Mouse (Mus musculus) CD4-positive, CD25-positive, alpha-beta regulatory T cell, adult 2 months (primary cell): Measurements from ENCODE around the gene Helq.

Source experiments
- DNase-seq: peaks from one replicate; pipeline ENCODE4 v3.0.0-alpha.2; 2012; ENCODE audit warnings: low read depth, low spot score

The Helq gene

DNA sequence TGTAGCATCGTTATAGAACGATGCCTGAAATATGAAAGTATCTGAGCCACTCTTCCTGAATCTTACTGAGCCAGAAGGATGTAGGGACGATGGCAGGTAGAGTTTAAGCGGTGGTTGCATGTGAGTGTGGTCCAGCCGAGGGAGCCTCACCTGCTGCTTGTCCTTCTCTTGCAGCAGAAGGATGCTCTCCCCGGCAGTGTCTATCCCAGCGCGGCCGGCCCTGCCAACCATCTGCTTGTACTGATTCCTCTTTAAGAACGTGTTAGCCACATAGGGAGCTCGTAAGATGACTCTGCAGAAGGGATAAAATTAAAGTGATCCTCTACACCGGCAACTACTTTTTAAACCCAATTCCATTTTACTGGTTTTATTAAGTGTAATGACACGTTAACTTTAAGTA, 19.4 kb downstream of the Helq start:
- no peak for DNase-seq

DNA sequence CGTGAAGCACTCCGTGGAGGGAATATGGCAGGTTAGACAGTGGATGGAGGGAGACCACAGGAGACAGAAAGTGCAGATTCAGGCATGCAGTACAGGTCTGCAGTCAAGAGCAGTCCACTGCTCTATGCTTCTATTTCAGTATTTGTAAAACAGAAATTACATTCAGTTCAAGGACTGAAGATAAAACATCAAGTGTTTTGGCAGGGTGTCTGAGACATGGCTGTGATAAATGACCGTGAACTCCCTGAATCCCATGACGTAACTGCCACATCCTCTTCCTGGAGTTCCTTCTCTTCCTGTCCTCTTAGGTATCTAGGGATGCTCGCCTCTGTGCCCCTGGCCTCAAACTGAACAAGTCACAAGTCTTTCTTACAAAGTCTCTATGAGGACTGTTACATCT, 21.5 kb downstream of the Helq start:
- no peak for DNase-seq

DNA sequence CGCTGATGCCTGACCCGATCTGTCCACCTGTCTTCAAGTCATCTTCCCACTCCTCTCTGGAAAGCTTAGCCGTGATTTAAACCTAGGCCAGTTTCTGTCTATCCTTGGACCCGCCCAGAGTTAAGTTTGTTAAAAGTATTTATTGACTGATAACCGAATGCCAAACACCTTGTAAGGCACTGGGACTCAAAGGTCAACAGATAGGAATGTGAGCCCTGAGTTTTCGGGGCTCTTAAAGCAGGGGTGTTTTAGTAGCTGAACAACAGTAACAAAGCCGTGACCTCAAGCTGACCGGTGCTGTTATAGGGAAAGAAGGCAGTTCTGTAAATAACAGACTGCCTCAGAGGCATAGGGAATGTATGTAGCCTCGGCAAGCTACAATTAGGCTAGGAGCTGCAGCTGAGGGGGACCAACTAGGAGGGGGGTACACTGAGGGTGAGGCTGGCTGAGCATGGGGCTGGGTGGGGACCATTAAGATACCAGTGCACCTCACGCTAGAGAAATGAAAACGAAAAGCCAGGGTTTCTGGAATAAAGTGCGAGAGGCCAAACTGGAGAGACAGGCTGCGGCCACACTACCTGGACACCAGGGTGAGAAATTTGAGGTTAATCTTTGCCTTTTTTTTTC, 22.5 kb downstream of the Helq start:
- no peak for DNase-seq

DNA sequence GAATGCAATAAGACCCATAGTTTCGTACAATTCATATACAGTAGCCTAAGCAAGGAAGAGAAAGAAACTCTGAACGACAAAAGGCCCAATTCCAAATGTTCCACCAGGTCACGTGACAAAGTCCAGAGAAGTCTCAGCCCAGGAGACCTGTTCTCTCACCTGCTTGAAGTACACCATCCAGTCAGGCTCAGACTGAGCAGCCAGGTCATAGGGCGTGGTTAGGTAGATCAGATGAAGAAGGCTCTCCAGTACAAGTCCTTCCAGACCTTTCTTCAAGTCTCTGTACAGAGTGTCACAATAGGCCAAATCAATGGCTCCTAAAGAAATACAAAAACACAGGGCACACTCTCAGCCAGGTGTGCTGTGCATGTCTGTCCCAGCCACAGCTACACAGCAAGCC, 26.8 kb downstream of the Helq start:
- no peak for DNase-seq

DNA sequence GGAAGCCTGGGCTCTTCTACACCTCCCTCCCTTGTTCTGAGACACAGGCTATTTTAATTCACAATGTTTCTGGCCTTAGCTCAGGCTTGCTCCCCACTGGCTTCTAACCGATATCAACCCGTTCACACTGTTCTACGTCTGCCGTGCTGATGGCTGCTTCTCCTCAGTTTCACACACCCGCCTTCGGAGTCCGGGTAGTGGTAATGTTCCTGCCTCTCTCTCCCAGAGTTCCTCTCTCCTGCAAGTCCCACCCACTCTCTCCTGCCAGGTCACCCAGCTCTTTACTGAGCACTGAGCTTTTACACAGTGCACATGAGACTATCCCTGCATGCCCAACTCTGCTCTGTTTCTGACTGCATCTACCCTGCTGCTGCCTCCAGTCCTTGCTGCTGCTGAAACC, 32.4 kb downstream of the Helq start:
- no peak for DNase-seq

DNA sequence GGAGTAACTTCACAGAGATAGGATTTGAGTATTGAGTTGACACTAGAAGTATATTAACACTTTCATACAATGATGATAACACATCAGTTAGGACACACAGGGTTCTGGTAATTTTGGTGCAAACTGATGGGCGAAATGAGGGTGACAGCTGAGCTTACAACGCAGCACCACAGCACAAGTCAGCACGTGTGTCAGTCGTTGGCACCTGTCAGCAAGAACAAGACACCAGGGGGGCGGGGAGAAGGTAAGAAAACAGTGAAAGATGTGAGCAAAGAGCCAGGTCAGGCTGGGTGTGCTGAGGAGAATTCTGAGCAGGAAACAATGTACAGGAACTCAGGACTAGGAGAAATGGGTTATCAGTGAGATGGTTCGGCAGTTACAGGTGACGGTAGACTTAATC, 36.7 kb downstream of the Helq start:
- no peak for DNase-seq

DNA sequence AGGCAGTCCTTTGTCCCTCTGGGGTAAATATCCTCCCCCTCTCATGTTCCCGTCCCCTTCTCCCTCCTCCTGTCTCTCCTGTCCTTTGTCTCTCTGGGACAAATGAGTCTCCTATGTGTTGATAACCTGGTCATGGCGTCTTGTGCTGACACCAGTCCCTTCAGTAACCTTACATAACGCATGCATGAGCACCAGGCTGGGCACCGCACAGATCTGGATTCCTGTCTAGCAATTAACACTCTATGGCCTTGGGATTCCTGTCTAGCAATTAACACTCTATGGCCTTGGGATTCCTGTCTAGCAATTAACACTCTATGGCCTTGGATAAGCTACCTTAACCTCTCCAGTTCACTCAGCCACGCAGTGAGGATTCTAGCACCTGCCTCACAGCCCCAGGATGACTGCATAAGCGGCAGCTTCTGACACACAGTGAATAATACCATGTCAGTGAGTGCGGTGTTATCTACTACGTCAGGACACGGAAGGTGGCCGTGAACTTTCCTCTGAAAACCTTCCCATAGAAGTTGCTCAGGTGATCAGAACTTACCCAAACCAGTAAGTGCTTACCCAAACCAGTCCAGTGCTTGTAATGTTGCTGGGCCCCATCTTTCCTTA, 38.2 kb downstream of the Helq start:
- no peak for DNase-seq

DNA sequence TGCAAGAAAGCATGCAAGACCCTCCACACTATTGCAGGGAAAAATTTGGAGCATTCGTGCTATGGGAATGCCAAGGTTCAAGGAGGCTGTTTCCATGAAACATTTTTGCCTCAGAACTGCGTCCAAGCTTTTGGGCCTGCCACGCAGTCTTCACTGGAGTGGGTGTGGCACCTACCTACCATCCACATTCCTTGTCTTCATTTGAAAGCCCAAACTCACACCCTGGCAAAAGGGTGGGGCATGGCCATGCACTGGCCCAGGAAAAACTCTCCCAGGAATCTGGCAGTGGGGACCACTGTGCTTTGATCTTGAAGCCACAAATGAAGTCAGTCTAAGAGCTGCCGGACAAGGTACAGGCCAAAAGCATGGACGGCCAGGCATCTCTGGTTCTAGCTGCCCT, 40.3 kb downstream of the Helq start:
- DNase-seq = no peak

DNA sequence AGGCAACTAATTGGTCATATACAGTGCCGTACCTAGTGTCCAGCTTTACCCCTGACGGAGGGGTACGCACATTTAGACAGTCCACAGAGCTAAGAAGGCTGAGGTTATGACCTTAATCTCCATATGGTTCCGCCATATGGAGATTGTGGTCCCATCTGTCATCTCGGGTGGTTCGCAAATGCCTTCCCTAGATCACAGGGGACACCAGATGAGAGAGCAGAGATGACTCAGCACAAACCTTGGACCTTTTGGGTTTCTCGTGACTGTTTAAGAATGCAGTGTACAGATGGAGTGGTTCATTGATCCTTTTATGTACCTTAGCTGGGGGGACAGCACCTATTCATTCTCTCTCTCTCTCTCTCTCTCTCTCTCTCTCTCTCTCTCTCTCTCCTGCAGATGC, 45.0 kb downstream of the Helq start:
- DNase-seq = no peak

DNA sequence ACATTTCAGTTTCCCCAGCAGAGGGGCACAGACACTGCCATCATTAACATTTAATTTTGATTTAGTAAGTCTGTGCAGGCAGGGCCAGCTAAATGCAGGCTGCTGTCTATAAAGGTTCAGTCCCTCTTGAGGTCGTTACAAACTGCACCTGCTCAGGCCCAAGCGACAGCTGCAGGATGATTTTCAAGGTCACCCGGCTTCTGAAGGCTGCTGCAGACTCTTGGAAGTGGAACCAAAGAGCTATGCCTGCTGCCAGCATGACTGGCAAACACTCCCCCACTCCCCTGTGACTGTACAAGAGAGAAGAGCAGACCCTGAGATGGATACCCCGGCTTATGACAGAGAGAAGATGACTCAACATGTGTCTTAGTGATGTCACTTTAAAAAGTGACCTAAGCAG, 46.7 kb downstream of the Helq start:
- DNase-seq = no peak

DNA sequence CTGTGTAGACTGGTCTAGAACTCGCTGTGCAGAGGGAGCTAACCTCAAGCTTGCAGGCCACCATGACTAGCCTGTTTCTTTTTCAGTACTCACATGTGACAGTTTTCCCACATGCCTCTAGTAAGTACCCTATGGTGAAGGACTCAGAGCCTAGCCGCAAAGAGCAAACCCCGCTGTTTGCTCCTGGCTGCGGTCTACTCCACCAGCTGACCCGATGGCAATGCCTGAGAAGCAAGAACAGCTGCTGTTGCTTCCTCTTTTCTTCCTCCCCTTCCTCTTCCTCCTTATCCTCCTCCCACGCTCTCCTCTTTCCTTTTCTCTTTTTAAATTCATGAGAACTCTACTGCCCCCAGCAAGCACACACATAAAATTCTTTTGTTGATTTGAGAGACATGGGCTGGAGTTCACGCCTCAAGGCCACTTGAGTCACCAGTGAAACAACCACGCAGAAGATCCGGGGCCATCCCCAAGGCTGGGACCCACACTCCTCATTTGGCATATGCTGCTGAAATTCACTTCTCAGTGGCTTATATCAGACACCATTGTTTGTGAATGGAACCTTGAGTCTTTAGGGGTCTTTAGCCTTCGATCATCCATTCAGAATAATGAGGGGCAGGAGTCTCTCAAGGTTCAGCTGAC, 47.7 kb downstream of the Helq start:
- no peak for DNase-seq

DNA sequence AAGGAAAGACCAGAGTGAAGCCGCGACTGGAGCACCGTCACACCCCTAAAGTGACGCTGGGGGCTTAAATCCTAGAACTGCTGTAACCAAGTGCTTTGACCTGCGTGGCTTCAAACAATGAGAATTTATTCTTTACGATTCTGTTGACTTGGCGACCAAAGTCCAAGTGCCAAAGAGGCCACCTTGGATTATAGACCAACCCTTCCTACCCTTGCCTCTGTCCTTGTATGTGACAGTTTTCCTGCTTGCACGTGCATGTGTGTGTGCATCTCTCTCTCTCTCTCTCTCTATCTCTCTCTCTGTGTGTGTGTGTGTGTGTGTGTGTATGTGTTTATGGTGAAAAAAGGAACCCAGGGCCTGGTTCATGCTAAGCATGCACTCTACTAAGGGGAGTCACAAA, 59.6 kb downstream of the Helq start:
- no peak for DNase-seq

DNA sequence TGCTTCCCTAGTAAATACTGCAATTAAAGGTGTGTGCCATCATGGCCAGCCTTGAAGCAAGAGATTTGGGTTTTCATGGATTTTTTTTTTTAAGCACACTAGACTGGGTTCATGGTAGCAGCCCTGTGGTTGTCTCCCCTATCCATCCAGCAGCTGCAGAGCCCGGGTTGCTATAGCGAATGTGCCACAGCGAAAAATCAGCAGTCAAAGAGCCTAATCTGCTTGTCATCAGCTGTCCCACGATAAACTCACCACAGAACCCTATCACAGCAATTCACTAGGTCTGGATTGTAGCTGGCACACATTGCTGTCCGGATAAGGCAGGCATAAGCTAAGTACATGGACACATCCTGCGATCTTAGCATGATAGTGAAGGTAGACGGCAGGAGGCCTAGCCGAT, 61.5 kb downstream of the Helq start:
- DNase-seq = no peak

DNA sequence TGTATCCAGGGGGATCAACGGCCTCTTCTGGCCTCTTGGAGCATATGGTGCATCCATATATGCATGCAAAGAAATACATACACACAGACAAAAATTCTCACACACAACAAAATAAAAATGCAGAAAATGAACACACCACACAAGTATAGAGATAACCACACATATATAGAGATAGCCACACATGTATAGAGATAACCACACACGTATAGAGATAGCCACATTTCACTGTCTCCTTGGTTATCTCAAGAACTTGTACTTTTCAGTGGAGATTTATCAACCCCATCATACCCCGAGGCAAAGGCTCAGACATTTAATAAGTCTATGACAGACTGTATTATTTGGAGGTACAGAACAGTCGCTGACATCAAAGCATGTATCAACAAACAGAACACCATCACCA, 63.9 kb downstream of the Helq start:
- no peak for DNase-seq

DNA sequence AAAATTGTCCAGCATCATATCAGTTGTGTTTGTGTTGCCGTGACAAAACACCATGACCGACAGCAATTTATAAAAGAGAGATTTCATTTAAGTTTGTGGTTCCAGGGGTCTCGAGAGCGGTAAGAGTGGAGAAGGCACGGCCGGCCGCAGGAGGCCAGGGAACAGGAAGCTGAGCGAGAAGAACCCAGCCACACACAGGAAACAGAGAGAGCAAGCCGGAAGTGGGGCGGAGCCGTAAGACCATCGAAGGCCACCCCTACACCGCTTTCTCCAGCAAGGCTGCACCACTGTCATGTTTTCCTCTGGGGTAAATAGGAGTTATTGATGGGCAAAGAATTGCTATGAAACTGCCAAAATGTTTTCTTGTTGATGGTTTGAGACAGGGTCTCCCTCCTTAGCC, 69.6 kb downstream of the Helq start:
- peak; percentile 76 for DNase-seq

DNA sequence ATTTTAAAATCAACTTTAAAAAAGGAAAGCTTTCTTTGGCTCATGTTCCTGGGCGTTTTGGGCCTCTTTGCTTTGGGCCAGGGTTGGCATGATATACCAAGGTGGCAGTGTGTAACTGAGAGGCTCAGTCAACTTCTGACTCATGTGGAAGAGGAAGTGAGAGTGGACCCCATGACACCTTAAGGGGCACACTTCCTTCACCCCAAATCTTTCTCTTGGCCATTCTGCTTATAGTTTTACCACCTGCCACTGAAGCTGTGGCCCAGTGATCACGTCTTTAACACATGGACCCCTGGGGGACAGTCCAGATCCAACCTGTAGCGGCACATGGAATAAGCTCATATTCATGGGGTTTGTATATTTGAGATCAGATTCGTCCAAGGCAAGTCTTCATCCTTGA, 72.4 kb downstream of the Helq start:
- DNase-seq = no peak

DNA sequence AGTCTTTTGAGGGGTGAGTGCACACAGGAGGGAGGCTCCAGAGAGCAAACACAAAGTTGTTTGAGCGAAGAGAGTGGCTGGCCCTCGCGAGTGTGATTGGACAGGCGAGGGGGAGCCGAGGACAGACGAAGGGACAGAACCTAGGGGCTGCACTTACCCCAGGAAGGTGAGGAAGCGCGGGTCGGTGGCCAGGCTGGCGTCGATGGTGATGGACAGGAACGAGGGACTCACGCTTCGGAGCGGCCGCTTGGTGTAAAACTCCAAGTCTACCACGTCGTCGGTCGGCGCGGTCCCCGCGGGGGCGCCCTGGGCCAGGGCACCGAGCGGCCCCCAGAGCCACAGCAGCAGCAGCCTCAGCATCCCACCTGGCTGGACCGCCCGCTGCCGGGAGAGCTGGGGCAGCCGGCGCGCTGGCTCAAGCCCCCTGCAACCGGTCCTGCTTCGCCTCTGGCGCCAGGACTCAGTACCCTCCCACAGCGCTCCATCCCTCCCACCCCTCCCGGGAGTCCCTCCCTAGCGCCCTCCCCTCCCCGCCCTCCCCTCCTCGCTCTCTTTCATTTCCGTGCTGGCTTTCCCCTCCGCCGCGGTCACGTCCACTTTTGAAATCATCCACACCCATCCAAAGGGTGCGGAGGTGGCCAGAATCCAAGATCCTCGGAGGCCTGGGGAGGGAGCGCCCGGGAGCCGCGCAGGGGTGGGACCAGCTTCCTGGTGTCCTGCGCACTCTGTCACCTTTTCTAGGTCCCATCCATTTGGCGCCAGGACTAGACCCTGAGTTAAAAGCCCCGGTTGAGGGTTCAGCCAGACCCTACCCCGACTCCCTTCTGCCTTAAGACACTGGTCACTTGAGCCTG, 78.9 kb downstream of the Helq start, which contains the start of gene Hpse:
Hpse (minus strand) TSS at position 482 of the 854 bp plus-strand sequence.
- peak; percentile 59 for DNase-seq

DNA sequence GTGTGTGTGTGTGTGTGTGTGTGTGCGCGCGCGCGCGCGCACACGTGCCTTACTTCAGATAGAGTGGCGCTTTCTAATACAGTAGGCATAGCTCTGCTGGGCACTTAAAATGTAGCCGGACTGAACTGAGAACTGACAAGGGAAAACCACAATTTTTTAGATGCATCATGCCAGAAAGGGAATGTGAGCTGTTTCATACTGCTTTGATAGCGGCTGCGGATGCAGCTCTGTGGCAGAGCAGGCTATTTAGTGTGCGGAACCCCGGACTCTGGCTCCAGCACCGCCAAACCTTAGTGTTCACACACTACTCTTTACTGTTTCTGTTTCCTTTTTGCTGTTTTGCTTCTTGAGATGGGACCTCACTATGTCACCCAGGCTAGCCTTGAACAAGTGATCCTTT, 81.6 kb downstream of the Helq start:
- no peak for DNase-seq
